Mouse (Mus musculus): ENCODE measurements around the gene Edil3.
"Not testable (repeated sequence)": the region's sequence is repeated elsewhere in the genome, so short reads cannot be mapped to it uniquely, and the experiment has no call there.

Gene Edil3

DNA sequence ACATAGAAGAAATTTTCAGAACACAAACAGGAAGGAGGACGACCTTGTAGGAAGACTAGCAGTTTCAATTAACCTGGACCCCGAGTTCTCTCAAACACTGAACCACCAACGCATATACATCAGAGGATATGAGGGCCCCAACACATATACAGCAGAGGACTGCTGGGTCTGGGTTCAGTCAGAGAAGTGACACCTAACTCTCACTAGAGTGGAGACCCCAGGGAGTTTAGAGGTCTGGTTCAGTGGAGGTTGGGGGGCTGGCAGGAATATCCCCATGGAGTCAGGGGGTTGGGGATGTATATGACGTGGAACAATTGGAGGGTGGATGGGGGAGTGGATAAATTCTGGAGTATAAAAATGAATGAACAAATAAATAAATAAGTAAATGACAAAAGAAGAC, 151.1 kb downstream of the Edil3 start:
- no peak for DNase-seq (ENCODE audit: low read depth)

DNA sequence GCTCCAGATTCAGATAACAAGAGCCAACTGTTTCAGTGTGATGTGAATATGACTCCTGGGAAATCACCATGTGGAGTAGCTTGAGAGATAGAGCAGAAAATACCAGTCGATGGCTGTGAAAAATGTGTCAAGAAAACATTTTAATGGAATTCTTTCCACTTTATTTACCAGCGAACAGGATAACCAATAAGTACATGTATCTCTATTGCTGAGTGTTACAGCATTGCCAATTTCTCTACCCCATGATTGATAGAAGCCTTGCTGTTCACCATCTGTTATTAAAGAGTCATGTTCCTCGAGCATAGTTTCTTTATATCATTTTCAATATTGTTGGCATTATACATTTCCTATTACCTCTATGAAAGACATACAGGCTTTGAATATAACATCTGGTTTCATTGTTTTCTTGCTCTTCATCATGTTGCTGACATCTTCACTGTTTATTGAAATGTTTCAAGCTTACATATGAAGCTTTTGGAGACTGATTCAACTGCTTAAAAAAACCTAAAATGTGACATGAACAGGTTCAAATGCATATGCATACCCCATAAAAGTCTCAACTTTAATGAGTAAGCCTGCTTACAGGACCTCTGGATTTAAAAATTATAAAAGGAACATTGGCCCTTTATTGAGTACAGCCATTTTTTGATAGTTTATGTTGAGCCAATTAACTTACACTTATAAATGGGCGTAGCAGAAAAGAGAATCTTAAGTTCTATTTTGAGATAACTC, 186.6 kb downstream of the Edil3 start:
- DNase-seq (ENCODE audit: low read depth), result no peak

DNA sequence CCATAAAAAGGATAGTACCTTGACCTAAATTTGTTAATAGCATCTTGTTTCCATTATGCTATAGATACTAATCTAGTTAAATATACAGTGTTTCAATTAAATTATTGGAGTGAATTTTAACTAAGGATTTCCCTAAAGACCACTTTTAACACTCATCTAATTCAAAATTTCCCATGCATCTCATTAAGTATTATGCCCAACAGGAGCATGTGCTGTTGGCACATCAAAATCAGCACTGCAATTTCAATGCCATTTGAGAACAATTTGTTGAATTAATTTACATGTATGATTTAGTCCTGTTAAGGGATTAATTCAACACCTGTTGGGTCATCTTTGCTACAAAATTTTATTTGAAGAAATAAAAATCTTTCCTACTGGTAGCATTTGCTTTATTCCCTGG, 191.2 kb downstream of the Edil3 start:
- no peak for DNase-seq (ENCODE audit: low read depth)

- DNase-seq (ENCODE audit: low read depth), result peak; percentile 21
These were observed 208.7 kb downstream of the Edil3 start for GRCm38 (mm10) chr13:89029817-89030539.

DNA sequence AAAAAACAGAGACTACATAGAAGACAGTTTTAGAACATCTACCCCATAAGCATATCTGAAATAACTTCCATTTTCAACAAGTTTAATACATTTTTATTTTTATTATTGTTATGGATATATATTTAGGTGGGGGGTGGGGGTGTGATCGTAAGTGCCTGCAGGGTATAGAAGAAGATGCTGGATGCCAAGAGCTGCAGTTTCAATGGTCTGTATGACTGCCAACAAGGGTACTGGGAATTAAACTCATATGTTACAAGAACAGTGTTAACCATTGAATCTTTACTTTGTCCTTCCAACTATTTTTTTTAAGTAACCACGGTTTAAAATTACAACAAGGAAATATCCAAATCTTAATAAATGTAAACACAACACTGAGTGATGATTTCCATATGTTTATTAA, 214.4 kb downstream of the Edil3 start:
- DNase-seq (ENCODE audit: low read depth), result no peak

- DNase-seq (ENCODE audit: low read depth), result no peak
These were observed 220.2 kb downstream of the Edil3 start for GRCm38 (mm10) chr13:89041495-89041894.

GRCm38 (mm10) chr13:89070132-89070531, 248.9 kb downstream of the Edil3 start:
- not testable (repeated sequence) for DNase-seq (ENCODE audit: low read depth)

DNA sequence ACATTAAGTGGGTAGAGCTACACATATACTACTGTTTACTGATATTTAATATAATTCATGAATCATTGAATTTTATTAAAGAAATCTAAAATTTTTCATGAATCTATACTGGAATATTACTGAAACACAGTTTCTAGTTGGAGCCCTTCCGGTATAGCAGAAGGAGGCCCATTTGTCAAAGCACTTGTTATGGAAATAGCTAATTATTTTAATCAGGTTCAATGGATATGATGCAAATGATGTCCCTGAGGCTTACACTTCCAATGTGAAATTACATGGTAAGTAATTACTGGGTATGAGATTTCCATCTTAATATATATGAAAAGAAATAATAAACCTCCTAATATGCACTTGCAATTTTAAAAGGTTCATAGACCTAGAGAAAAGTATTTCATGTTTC, 254.9 kb downstream of the Edil3 start:
- DNase-seq (ENCODE audit: low read depth), result no peak

- no peak for DNase-seq (ENCODE audit: low read depth)
These were observed 284.6 kb downstream of the Edil3 start for GRCm38 (mm10) chr13:89105889-89106288.

- no peak for DNase-seq (ENCODE audit: low read depth)
These were observed 296.3 kb downstream of the Edil3 start for GRCm38 (mm10) chr13:89117551-89117950.

- no peak for DNase-seq (ENCODE audit: low read depth)
These were observed 298.5 kb downstream of the Edil3 start for GRCm38 (mm10) chr13:89119809-89120208.

DNA sequence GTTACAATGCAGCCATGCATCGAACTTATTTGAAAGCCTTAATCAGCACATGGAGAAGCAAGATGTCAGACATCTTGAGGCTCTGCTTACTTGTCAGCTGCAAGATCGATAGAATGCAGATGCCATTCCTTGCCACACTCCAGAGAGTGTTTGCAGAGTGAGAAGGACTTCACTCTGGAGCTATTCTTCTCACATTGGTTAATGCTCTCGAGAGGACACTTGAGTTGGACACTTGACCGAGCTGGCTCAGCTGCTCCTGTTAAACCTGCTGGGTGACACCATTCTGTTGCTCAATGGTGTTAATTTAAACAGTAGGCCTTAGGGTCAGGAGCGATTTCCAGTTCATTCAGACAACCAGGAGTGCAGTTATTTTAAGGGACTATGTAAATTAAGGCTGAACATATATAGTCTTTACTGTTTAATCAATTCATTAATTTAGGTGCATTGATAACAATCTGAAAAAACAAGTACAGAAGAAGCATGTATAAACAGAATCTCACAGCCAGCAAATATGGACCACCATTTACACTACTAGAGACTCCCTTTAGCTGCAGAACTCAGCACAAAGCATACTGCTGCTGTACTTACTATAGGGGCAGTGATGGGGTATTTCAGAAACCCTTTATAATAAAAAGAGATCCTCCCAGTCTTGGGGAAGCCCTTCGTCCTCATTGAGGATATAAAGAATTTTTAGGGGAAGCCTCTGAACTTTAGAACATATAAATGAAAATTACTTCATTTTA, 301.4 kb downstream of the Edil3 start:
- DNase-seq (ENCODE audit: low read depth), result no peak

- no peak for DNase-seq (ENCODE audit: low read depth)
These were observed 302.1 kb downstream of the Edil3 start for GRCm38 (mm10) chr13:89123396-89123795.

GRCm38 (mm10) chr13:89146056-89146547, 324.8 kb downstream of the Edil3 start:
- no peak for DNase-seq (ENCODE audit: low read depth)

GRCm38 (mm10) chr13:89151878-89152277, 330.6 kb downstream of the Edil3 start:
- no peak for DNase-seq (ENCODE audit: low read depth)

GRCm38 (mm10) chr13:89167960-89168359, 346.7 kb downstream of the Edil3 start:
- no peak for DNase-seq (ENCODE audit: low read depth)

GRCm38 (mm10) chr13:89170040-89170439, 348.8 kb downstream of the Edil3 start:
- no peak for DNase-seq (ENCODE audit: low read depth)

GRCm38 (mm10) chr13:89175154-89175553, 353.9 kb downstream of the Edil3 start:
- no peak for DNase-seq (ENCODE audit: low read depth)

DNA sequence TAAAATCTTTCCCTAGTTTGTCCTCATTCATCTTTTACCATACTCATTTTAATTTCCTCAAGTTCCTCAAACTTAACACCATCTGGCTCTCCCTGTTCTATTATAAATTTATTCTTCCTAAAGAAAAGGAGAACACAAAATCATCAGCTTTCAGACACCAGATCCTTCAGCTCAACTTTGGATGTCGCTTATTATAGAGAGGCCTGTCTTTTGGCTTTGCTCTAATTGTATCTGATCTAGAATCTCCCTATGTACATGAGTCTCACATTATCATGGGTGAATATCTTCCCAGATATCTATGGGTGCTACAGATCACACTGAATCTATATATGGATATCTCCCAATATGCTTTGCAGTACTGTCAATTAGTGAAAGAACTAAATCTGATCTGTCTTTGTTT, 367.8 kb downstream of the Edil3 start:
- no peak for DNase-seq (ENCODE audit: low read depth)

- DNase-seq (ENCODE audit: low read depth), result no peak
These were observed 375.7 kb downstream of the Edil3 start for GRCm38 (mm10) chr13:89197019-89197418.

DNA sequence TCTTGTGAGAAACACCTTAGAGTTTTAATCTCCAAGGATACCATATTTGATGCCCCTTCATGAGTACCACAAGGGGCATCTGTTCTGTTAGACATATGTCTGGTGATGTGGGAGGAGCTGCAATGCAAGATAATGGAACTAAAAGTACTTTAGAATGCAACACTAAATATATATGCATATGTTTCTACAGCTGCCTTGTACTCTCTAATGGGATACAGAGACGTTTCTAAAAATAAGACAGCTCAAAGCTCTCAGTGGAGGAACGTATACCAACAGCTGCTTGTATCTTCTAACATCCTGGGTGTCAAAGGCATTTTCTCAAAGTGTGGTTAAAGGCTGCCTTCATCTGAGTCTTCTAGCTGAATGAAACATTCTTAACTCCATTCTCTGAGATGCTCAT, 378.0 kb downstream of the Edil3 start:
- no peak for DNase-seq (ENCODE audit: low read depth)

DNA sequence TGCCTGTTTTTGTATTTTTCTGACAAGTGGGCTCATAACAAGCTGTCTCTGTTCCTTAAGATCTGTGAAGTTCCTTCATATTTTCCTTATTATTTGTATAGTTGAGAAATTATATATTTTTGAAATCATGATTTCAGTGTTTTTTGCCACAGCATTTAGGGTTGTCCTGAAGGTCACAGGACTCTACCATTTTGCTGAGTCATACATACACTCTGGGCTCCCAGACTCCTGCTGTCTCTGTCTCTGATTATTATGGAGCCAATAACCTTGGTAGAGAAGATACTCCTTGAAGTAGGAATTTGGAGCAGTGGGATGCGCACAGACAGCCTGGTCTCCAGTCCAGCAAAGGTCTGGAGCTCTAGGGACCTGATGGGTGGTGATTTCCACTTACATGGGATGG, 416.8 kb downstream of the Edil3 start:
- DNase-seq (ENCODE audit: low read depth), result no peak

Measured in fibroblast of lung, adult 2 months (primary cell).